ENCODE assay signal across 20 mouse cellular contexts in genomic region chr3:20018076-20018475, GRCm38 (mm10). TPM values are rescaled to one million over a fixed set of nuclear protein-coding genes. Genes with fewer than 3 reads are reported as not detected.
DNase-seq lines count a peak whose midpoint lies in the region; ATAC-seq and TF ChIP-seq lines count a peak whose summit lies in the region.
"Had no signal": no experiment of that assay in that cellular context is flagged by ENCODE, and none has a peak within 500 bp of the region (broad histone marks: within the 10 kb centered on the region; RNA-seq: fewer than 3 reads in every experiment).

No protein-coding gene starts in this region.

- no peaks in the 10 kb centered on the region for H3K9me3 ChIP-seq in limb, embryonic 11.5 days (ENCODE audit: control insufficient read depth, low read length)
- no peaks in the 10 kb centered on the region for H3K9me3 ChIP-seq in limb, embryonic 10.5 days (replicated peaks)
- H3K9me3 ChIP-seq in MEL (replicated peaks; ENCODE audit: insufficient read depth, low read length), result no peaks in the 10 kb centered on the region
- H3K9me3 ChIP-seq in forebrain, embryonic 14.5 days (replicated peaks; ENCODE audit: control insufficient read depth, low read length), result no peaks in the 10 kb centered on the region
- H3K9me3 ChIP-seq in stomach, postnatal 0 days (ENCODE audit: control insufficient read depth, low read length), result no peaks in the 10 kb centered on the region
- H3K9me3 ChIP-seq: embryonic facial prominence, embryonic 13.5 days; forebrain, embryonic 13.5 days had no signal

- no peak overlapping the region for H3K9ac ChIP-seq in limb, embryonic 11.5 days (ENCODE audit: low read length)
- H3K9ac ChIP-seq in MEL (ENCODE audit: control insufficient read depth, low read depth, low read length, poor library complexity, severe bottlenecking), result no peak overlapping the region
- H3K9ac ChIP-seq in forebrain, embryonic 14.5 days (ENCODE audit: low read length), result no peak overlapping the region
- H3K9ac ChIP-seq in stomach, postnatal 0 days (ENCODE audit: low read length), result no peak overlapping the region
- H3K9ac ChIP-seq: embryonic facial prominence, embryonic 13.5 days; forebrain, embryonic 13.5 days had no signal

- no peak for TF ChIP-seq POLR2A in MEL (IDR thresholded peaks at IDR 0.05; ENCODE audit: control insufficient read depth in 1 of 2, insufficient read depth in 1 of 2, low read depth in 1 of 2, low read length in 2 of 2, poor library complexity in 1 of 2)
- no peak for TF ChIP-seq POLR2A in bone marrow macrophage, adult 2 months (IDR thresholded peaks at IDR 0.05; ENCODE audit: borderline replicate concordance, low read depth, low read length)

- DNase-seq in limb, embryonic 11.5 days (ENCODE audit: low spot score), result peak; percentile 4
- no peak for DNase-seq in limb, embryonic 10.5 days (ENCODE audit: low spot score)
- DNase-seq in MEL (ENCODE audit: low read depth, low spot score), result peak; percentile 74
- DNase-seq in T-cell, adult 2 months (ENCODE audit: low spot score), result no peak
- DNase-seq in forebrain, embryonic 14.5 days (ENCODE audit: low spot score), result no peak
- DNase-seq in stomach, postnatal 0 days (ENCODE audit: low spot score), result no peak
- DNase-seq: adrenal gland, adult 2 months; adrenal gland, postnatal 10 days; adrenal gland, postnatal 25 days; cerebellum, adult 11-12 months; cerebellum, adult 2 months; cerebellum, adult 9-10 months; cerebellum, postnatal 10 days; cerebellum, postnatal 25 days had no signal

- no peak for ATAC-seq in limb, embryonic 11.5 days (ENCODE audit: insufficient number of reproducible peaks, low FRiP score, low TSS enrichment, low read depth)
- peak; percentile 87 for ATAC-seq in megakaryocyte, adult 5-6 weeks (ENCODE audit: poor library complexity, severe bottlenecking)
- no peak for ATAC-seq in forebrain, embryonic 14.5 days
- no peak for ATAC-seq in stomach, postnatal 0 days (ENCODE audit: low FRiP score, low TSS enrichment)
- ATAC-seq: forebrain, embryonic 13.5 days; forebrain, embryonic 16.5 days; Patski had no signal

- no peak overlapping the region for H3K27ac ChIP-seq in limb, embryonic 11.5 days (replicated peaks; ENCODE audit: low read depth, low read length)
- H3K27ac ChIP-seq in limb, embryonic 10.5 days, result no peak overlapping the region
- H3K27ac ChIP-seq in MEL (ENCODE audit: control insufficient read depth, low read depth, low read length), result no peak overlapping the region; the same call in 1 of the 2 replicates
- H3K27ac ChIP-seq in bone marrow macrophage, adult 2 months (ENCODE audit: insufficient read depth, low read depth, low read length), result peak overlapping the region; percentile 46; the same call in 1 of the 2 replicates
- H3K27ac ChIP-seq in forebrain, embryonic 14.5 days (ENCODE audit: low read depth, low read length), result no peak overlapping the region
- no peak overlapping the region for H3K27ac ChIP-seq in stomach, postnatal 0 days (replicated peaks)
- H3K27ac ChIP-seq: embryonic facial prominence, embryonic 13.5 days; forebrain, embryonic 13.5 days had no signal

- peaks cover 2% of the 10 kb centered on the region; the same call in 1 of the 2 replicates for H3K36me3 ChIP-seq in limb, embryonic 11.5 days (ENCODE audit: control insufficient read depth, insufficient read depth, low read length)
- peaks cover 38% of the 10 kb centered on the region for H3K36me3 ChIP-seq in limb, embryonic 10.5 days
- H3K36me3 ChIP-seq in MEL (ENCODE audit: control insufficient read depth in 1 of 2, insufficient read depth in 2 of 2, low read length in 2 of 2), result peaks cover 12 to 27% of the 10 kb centered on the region in 2 experiments
- H3K36me3 ChIP-seq in forebrain, embryonic 14.5 days (ENCODE audit: control insufficient read depth, insufficient read depth, low read length), result peaks cover 45% of the 10 kb centered on the region
- H3K36me3 ChIP-seq in stomach, postnatal 0 days (ENCODE audit: control insufficient read depth, insufficient read depth, low read length), result peaks cover 13% of the 10 kb centered on the region

- H3K4me3 ChIP-seq in limb, embryonic 11.5 days (ENCODE audit: low read depth, low read length), result no peak overlapping the region
- H3K4me3 ChIP-seq in limb, embryonic 10.5 days, result no peak overlapping the region
- H3K4me3 ChIP-seq in MEL (ENCODE audit: control insufficient read depth in 1 of 2, insufficient read depth in 1 of 2, low read depth in 2 of 2, low read length in 2 of 2), result no peak overlapping the region
- H3K4me3 ChIP-seq in bone marrow macrophage, adult 2 months (ENCODE audit: insufficient read depth, low read length), result no peak overlapping the region
- no peak overlapping the region for H3K4me3 ChIP-seq in forebrain, embryonic 14.5 days (ENCODE audit: low read depth, low read length)
- no peak overlapping the region for H3K4me3 ChIP-seq in stomach, postnatal 0 days (ENCODE audit: low read depth, low read length)
- H3K4me3 ChIP-seq: embryonic facial prominence, embryonic 13.5 days; forebrain, embryonic 13.5 days had no signal

- no peak for TF ChIP-seq CTCF in MEL (IDR thresholded peaks at IDR 0.05 in 2 of 3, conservative IDR thresholded peaks at IDR 0.05 in 1 of 3; ENCODE audit: control insufficient read depth in 1 of 3, insufficient read depth in 1 of 3, low read depth in 2 of 3, low read length in 3 of 3, poor library complexity in 1 of 3, severe bottlenecking in 1 of 3)
- TF ChIP-seq CTCF in bone marrow macrophage, adult 2 months (IDR thresholded peaks at IDR 0.05; ENCODE audit: low read depth, low read length), result no peak
- no peak for TF ChIP-seq CTCF in stomach, postnatal 0 days (IDR thresholded peaks at IDR 0.05; ENCODE audit: low read depth)

- H3K27me3 ChIP-seq in limb, embryonic 11.5 days (ENCODE audit: control insufficient read depth, insufficient read depth, low read length), result no peaks in the 10 kb centered on the region
- no peaks in the 10 kb centered on the region for H3K27me3 ChIP-seq in limb, embryonic 10.5 days (ENCODE audit: low read depth, poor library complexity, severe bottlenecking)
- H3K27me3 ChIP-seq in MEL (ENCODE audit: control insufficient read depth in 1 of 2, insufficient read depth in 2 of 2, low read length in 2 of 2), result no peaks in the 10 kb centered on the region
- no peaks in the 10 kb centered on the region for H3K27me3 ChIP-seq in forebrain, embryonic 14.5 days (replicated peaks; ENCODE audit: control insufficient read depth, insufficient read depth, low read length)
- H3K27me3 ChIP-seq in stomach, postnatal 0 days (ENCODE audit: control insufficient read depth, insufficient read depth, low read length), result no peaks in the 10 kb centered on the region
- H3K27me3 ChIP-seq: embryonic facial prominence, embryonic 13.5 days; forebrain, embryonic 13.5 days; Patski had no signal

- H3K4me1 ChIP-seq in limb, embryonic 11.5 days (ENCODE audit: control insufficient read depth, insufficient read depth, low read length), result no peaks in the 10 kb centered on the region
- H3K4me1 ChIP-seq in limb, embryonic 10.5 days, result no peaks in the 10 kb centered on the region
- peaks cover 2 to 7% of the 10 kb centered on the region in 2 experiments; a peak in 2 of 4 replicates for H3K4me1 ChIP-seq in MEL (ENCODE audit: control insufficient read depth in 1 of 2, insufficient read depth in 2 of 2, low read length in 2 of 2)
- peaks cover 10% of the 10 kb centered on the region for H3K4me1 ChIP-seq in bone marrow macrophage, adult 2 months (ENCODE audit: control insufficient read depth, insufficient read depth, low read length)
- no peaks in the 10 kb centered on the region for H3K4me1 ChIP-seq in forebrain, embryonic 14.5 days (ENCODE audit: control insufficient read depth, insufficient read depth, low read length)
- no peaks in the 10 kb centered on the region for H3K4me1 ChIP-seq in stomach, postnatal 0 days (replicated peaks; ENCODE audit: control insufficient read depth, insufficient read depth)
- H3K4me1 ChIP-seq: embryonic facial prominence, embryonic 13.5 days; forebrain, embryonic 13.5 days had no signal

- H3K4me2 ChIP-seq in limb, embryonic 11.5 days (ENCODE audit: low read depth, severe bottlenecking), result no peak overlapping the region
- H3K4me2 ChIP-seq in forebrain, embryonic 14.5 days (ENCODE audit: low read length), result no peak overlapping the region
- H3K4me2 ChIP-seq in stomach, postnatal 0 days (replicated peaks; ENCODE audit: low read depth), result no peak overlapping the region
- H3K4me2 ChIP-seq: embryonic facial prominence, embryonic 13.5 days; forebrain, embryonic 13.5 days had no signal

- no peaks in the 10 kb centered on the region for H3K79me2 ChIP-seq in MEL (ENCODE audit: control insufficient read depth, insufficient read depth, low read length, poor library complexity)

- TF ChIP-seq EP300 in MEL (IDR thresholded peaks at IDR 0.05; ENCODE audit: low read depth in 1 of 2, low read length in 2 of 2), result peak; percentile 56 to 76; a peak in 3 of 4 replicates
- TF ChIP-seq EP300 in stomach, postnatal 0 days (optimal IDR thresholded peaks at IDR 0.05), result no peak

- 90% methylated on average over 8 of the region's 8 CpGs for WGBS in limb, embryonic 11.5 days
- WGBS in limb, embryonic 10.5 days, result 93% methylated on average over 8 of the region's 8 CpGs
- 91% methylated on average over 8 of the region's 8 CpGs for WGBS in forebrain, embryonic 14.5 days
- 71% methylated on average over 8 of the region's 8 CpGs for whole genome bisulfite sequencing in stomach, postnatal 0 days

- TF ChIP-seq RAD21 in MEL (IDR thresholded peaks at IDR 0.05; ENCODE audit: low read depth, low read length), result no peak

RNA-seq across cellular contexts. Expression of gene Hps3, which starts 17.0 kb away (rescaled TPM):
- 7.8 and 8.3 TPM in 2 replicates for polyA plus RNA-seq in limb, embryonic 11.5 days (2014; fragmentation: Nextera tagmentation; extraction: Ambion mirVana)
- polyA plus RNA-seq in limb, embryonic 10.5 days (2016; fragmentation: Nextera tagmentation; extraction: Ambion mirVana), result 6.0 and 7.9 TPM in 2 replicates
- total RNA-seq in MEL (2012; rRNA removed), result 7.0 and 9.2 TPM in 2 replicates
- polyA plus RNA-seq in MEL (2012; ENCODE audit: insufficient read depth in 1 of 2, insufficient read length in 2 of 2, low read depth in 1 of 2, low replicate concordance in 2 of 2, missing spikeins in 1 of 2), result 10 to 100 TPM in 1 of 2 experiments, not detected in 1; 10.5 TPM
- 57.8 and 69.4 TPM in 2 replicates for polyA plus RNA-seq in bone marrow macrophage, adult 2 months (2012; ENCODE audit: insufficient read depth, insufficient read length, missing spikeins)
- 109 and 112 TPM in 2 replicates for total RNA-seq in megakaryocyte, adult 5-6 weeks (2015)
- 88.3 and 94.4 TPM in 2 replicates for total RNA-seq in megakaryocyte, adult 5-6 weeks (2017)
- polyA plus RNA-seq in forebrain, embryonic 14.5 days (2014; fragmentation: Nextera tagmentation; extraction: Ambion mirVana), result 9.3 and 12.8 TPM in 2 replicates
- 5.1 and 5.8 TPM in 2 replicates for polyA plus RNA-seq in stomach, postnatal 0 days (2015; fragmentation: Nextera tagmentation; extraction: Ambion mirVana)

RNA-seq across cellular contexts. Expression of gene Hltf, which starts 39.5 kb away (rescaled TPM):
- polyA plus RNA-seq in limb, embryonic 11.5 days (2014; fragmentation: Nextera tagmentation; extraction: Ambion mirVana), result 20.4 and 21.4 TPM in 2 replicates
- polyA plus RNA-seq in limb, embryonic 10.5 days (2016; fragmentation: Nextera tagmentation; extraction: Ambion mirVana), result 14.1 and 18.9 TPM in 2 replicates
- 10.0 and 10.7 TPM in 2 replicates for total RNA-seq in MEL (2012; rRNA removed)
- 1 to 10 TPM in 1 of 2 experiments, not detected in 1; 9.8 TPM for polyA plus RNA-seq in MEL (2012; ENCODE audit: insufficient read depth in 1 of 2, insufficient read length in 2 of 2, low read depth in 1 of 2, low replicate concordance in 2 of 2, missing spikeins in 1 of 2)
- polyA plus RNA-seq in bone marrow macrophage, adult 2 months (2012; ENCODE audit: insufficient read depth, insufficient read length, missing spikeins), result 43.6 and 47.7 TPM in 2 replicates
- total RNA-seq in megakaryocyte, adult 5-6 weeks (2015), result 57.8 and 70.3 TPM in 2 replicates
- total RNA-seq in megakaryocyte, adult 5-6 weeks (2017), result 51.8 and 58.5 TPM in 2 replicates
- polyA plus RNA-seq in forebrain, embryonic 14.5 days (2014; fragmentation: Nextera tagmentation; extraction: Ambion mirVana), result 27.6 and 34.4 TPM in 2 replicates
- 7.6 and 9.2 TPM in 2 replicates for polyA plus RNA-seq in stomach, postnatal 0 days (2015; fragmentation: Nextera tagmentation; extraction: Ambion mirVana)

Comparison
In these comparisons a context has a peak if more than half of its experiments do, and no peak if none do; other contexts are left out.
1. DNase-seq: peak in limb, embryonic 11.5 days (single experiment) and MEL (single experiment); none in limb, embryonic 10.5 days (single experiment), T-cell, adult 2 months (single experiment), forebrain, embryonic 14.5 days (single experiment) and stomach, postnatal 0 days (single experiment).